Mouse (Mus musculus): ENCODE measurements around the gene Sptbn2. TPM values are rescaled to one million over a fixed set of nuclear protein-coding genes. Genes with fewer than 3 reads are reported as not detected.

Gene Sptbn2
- polyA plus RNA-seq, 1 experiment from 2014 or later: 3.4 TPM

- H3K4me3 ChIP-seq: peak overlapping the region; percentile 77
- peaks cover 32% of the 10 kb centered on the region for H3K4me1 ChIP-seq
- no peaks in the 10 kb centered on the region for H3K9me3 ChIP-seq (replicated peaks)
- peak overlapping the region; percentile 89 for H3K27ac ChIP-seq
- DNase-seq (ENCODE audit: low spot score): peak; percentile 74
- no peaks in the 10 kb centered on the region for H3K36me3 ChIP-seq
- H3K27me3 ChIP-seq (ENCODE audit: low read depth, poor library complexity, severe bottlenecking): peaks cover 60% of the 10 kb centered on the region
- under 1% methylated on average over 59 of the region's 65 CpGs for WGBS
Measured at GRCm38 (mm10) chr19:4711601-4712155, 711 bp downstream of the Sptbn2 start.

- peak; percentile 76 for DNase-seq (ENCODE audit: low spot score)
- Histone ChIP-seq H3K4me3 (peak overlapping the region; percentile 77), H3K27me3 (ENCODE audit: low read depth, poor library complexity, severe bottlenecking) (peaks cover 60% of the 10 kb centered on the region), H3K27ac (peak overlapping the region; percentile 89), H3K36me3 (no peaks in the 10 kb centered on the region), H3K9me3 (replicated peaks) (no peaks in the 10 kb centered on the region), H3K4me1 (peaks cover 32% of the 10 kb centered on the region)
- under 1% methylated on average over 60 of the region's 60 CpGs for WGBS
Measured at GRCm38 (mm10) chr19:4712156-4712780, 1.3 kb downstream of the Sptbn2 start.

GRCm38 (mm10) chr19:4712781-4713526, 2.0 kb downstream of the Sptbn2 start:
- peaks cover 32% of the 10 kb centered on the region for H3K4me1 ChIP-seq
- H3K9me3 ChIP-seq (replicated peaks): no peaks in the 10 kb centered on the region
- DNase-seq (ENCODE audit: low spot score): no peak
- H3K4me3 ChIP-seq: peak overlapping the region; percentile 77
- H3K27me3 ChIP-seq (ENCODE audit: low read depth, poor library complexity, severe bottlenecking): peaks cover 60% of the 10 kb centered on the region
- 46% methylated on average over 13 of the region's 13 CpGs for WGBS
- H3K27ac ChIP-seq: peak overlapping the region; percentile 89
- H3K36me3 ChIP-seq: no peaks in the 10 kb centered on the region

GRCm38 (mm10) chr19:4713886-4714285, 2.9 kb downstream of the Sptbn2 start:
- H3K27me3 ChIP-seq (ENCODE audit: low read depth, poor library complexity, severe bottlenecking): peaks cover 67% of the 10 kb centered on the region
- H3K4me1 ChIP-seq: peaks cover 35% of the 10 kb centered on the region

GRCm38 (mm10) chr19:4716756-4717155, 5.8 kb downstream of the Sptbn2 start:
- Histone ChIP-seq H3K4me3 (no peak overlapping the region), H3K4me1 (peaks cover 56% of the 10 kb centered on the region), H3K36me3 (no peaks in the 10 kb centered on the region), H3K27ac (no peak overlapping the region), H3K9me3 (replicated peaks) (no peaks in the 10 kb centered on the region), H3K27me3 (ENCODE audit: low read depth, poor library complexity, severe bottlenecking) (peaks cover 57% of the 10 kb centered on the region)
- DNase-seq (ENCODE audit: low spot score): no peak
- WGBS: 96% methylated on average over 14 of the region's 14 CpGs

More at GRCm38 (mm10) chr19:4713886-4714285, 2.9 kb downstream of the Sptbn2 start:
- 33% methylated on average over 3 of the region's 3 CpGs for WGBS
- Histone ChIP-seq H3K27ac (no peak overlapping the region), H3K9me3 (replicated peaks) (no peaks in the 10 kb centered on the region), H3K4me3 (no peak overlapping the region), H3K36me3 (no peaks in the 10 kb centered on the region)
- DNase-seq (ENCODE audit: low spot score): no peak

- H3K4me1 ChIP-seq: peaks cover 53% of the 10 kb centered on the region
- DNase-seq (ENCODE audit: low spot score): no peak
Measured at GRCm38 (mm10) chr19:4717281-4717680, 6.3 kb downstream of the Sptbn2 start.

GRCm38 (mm10) chr19:4718716-4719115, 7.7 kb downstream of the Sptbn2 start:
- H3K36me3 ChIP-seq: no peaks in the 10 kb centered on the region
- H3K4me3 ChIP-seq: no peak overlapping the region
- peaks cover 39% of the 10 kb centered on the region for H3K4me1 ChIP-seq
- no peak overlapping the region for H3K27ac ChIP-seq
- peaks cover 43% of the 10 kb centered on the region for H3K27me3 ChIP-seq (ENCODE audit: low read depth, poor library complexity, severe bottlenecking)
- WGBS: 29% methylated on average over 11 of the region's 12 CpGs
- H3K9me3 ChIP-seq (replicated peaks): no peaks in the 10 kb centered on the region
- no peak for DNase-seq (ENCODE audit: low spot score)

More at GRCm38 (mm10) chr19:4717281-4717680, 6.3 kb downstream of the Sptbn2 start:
- H3K4me3 ChIP-seq: no peak overlapping the region
- no peaks in the 10 kb centered on the region for H3K36me3 ChIP-seq
- H3K27me3 ChIP-seq (ENCODE audit: low read depth, poor library complexity, severe bottlenecking): peaks cover 57% of the 10 kb centered on the region
- WGBS: 97% methylated on average over 2 of the region's 2 CpGs
- H3K9me3 ChIP-seq (replicated peaks): no peaks in the 10 kb centered on the region
- H3K27ac ChIP-seq: no peak overlapping the region

- Histone ChIP-seq H3K9me3 (replicated peaks) (no peaks in the 10 kb centered on the region), H3K27ac (no peak overlapping the region), H3K4me1 (peaks cover 33% of the 10 kb centered on the region), H3K27me3 (ENCODE audit: low read depth, poor library complexity, severe bottlenecking) (peaks cover 36% of the 10 kb centered on the region), H3K36me3 (no peaks in the 10 kb centered on the region), H3K4me3 (peak overlapping the region; percentile 5; the same call in 1 of the 2 replicates)
- DNase-seq (ENCODE audit: low spot score): peak; percentile 61
- WGBS: 26% methylated on average over 5 of the region's 5 CpGs
Measured at GRCm38 (mm10) chr19:4719351-4719764, 8.4 kb downstream of the Sptbn2 start.

- Histone ChIP-seq H3K27ac (no peak overlapping the region), H3K36me3 (0 out of 2 replicates have a peak, but pooled peaks cover 4% of the 10 kb centered on the region), H3K27me3 (ENCODE audit: low read depth, poor library complexity, severe bottlenecking) (peaks cover 29% of the 10 kb centered on the region), H3K4me3 (no peak overlapping the region), H3K9me3 (replicated peaks) (no peaks in the 10 kb centered on the region), H3K4me1 (peaks cover 33% of the 10 kb centered on the region)
- WGBS: 84% methylated on average over 15 of the region's 15 CpGs
- no peak for DNase-seq (ENCODE audit: low spot score)
Measured at GRCm38 (mm10) chr19:4720112-4720511, 9.1 kb downstream of the Sptbn2 start.

- WGBS: 11% methylated on average over 11 of the region's 11 CpGs
- Histone ChIP-seq H3K27ac (peak overlapping the region; percentile 37), H3K27me3 (ENCODE audit: low read depth, poor library complexity, severe bottlenecking) (peaks cover 26% of the 10 kb centered on the region), H3K36me3 (0 out of 2 replicates have a peak, but pooled peaks cover 4% of the 10 kb centered on the region), H3K4me1 (peaks cover 33% of the 10 kb centered on the region), H3K4me3 (peak overlapping the region; percentile 18), H3K9me3 (replicated peaks) (no peaks in the 10 kb centered on the region)
- DNase-seq (ENCODE audit: low spot score): peak; percentile 46
Measured at GRCm38 (mm10) chr19:4720671-4721244, 9.8 kb downstream of the Sptbn2 start.

- Histone ChIP-seq H3K9me3 (replicated peaks) (no peaks in the 10 kb centered on the region), H3K27ac (no peak overlapping the region), H3K27me3 (ENCODE audit: low read depth, poor library complexity, severe bottlenecking) (no peaks in the 10 kb centered on the region), H3K4me1 (no peaks in the 10 kb centered on the region), H3K4me3 (no peak overlapping the region), H3K36me3 (peaks cover 28% of the 10 kb centered on the region)
- WGBS: 87% methylated on average over 9 of the region's 9 CpGs
- no peak for DNase-seq (ENCODE audit: low spot score)
Measured at GRCm38 (mm10) chr19:4729186-4729585, 18.2 kb downstream of the Sptbn2 start.

GRCm38 (mm10) chr19:4733052-4733451, 22.1 kb downstream of the Sptbn2 start:
- Histone ChIP-seq H3K4me3 (no peak overlapping the region), H3K36me3 (peaks cover 42% of the 10 kb centered on the region), H3K27me3 (ENCODE audit: low read depth, poor library complexity, severe bottlenecking) (no peaks in the 10 kb centered on the region), H3K9me3 (replicated peaks) (no peaks in the 10 kb centered on the region), H3K4me1 (no peaks in the 10 kb centered on the region), H3K27ac (no peak overlapping the region)
- 89% methylated on average over 3 of the region's 3 CpGs for WGBS
- DNase-seq (ENCODE audit: low spot score): no peak

GRCm38 (mm10) chr19:4737866-4738265, 26.9 kb downstream of the Sptbn2 start:
- Histone ChIP-seq H3K36me3 (peaks cover 51% of the 10 kb centered on the region), H3K27me3 (ENCODE audit: low read depth, poor library complexity, severe bottlenecking) (no peaks in the 10 kb centered on the region), H3K4me1 (no peaks in the 10 kb centered on the region), H3K9me3 (replicated peaks) (no peaks in the 10 kb centered on the region), H3K27ac (no peak overlapping the region), H3K4me3 (no peak overlapping the region)
- DNase-seq (ENCODE audit: low spot score): no peak
- WGBS: 92% methylated on average over 13 of the region's 13 CpGs

All from limb, embryonic 10.5 days (tissue).